Mouse (Mus musculus): ENCODE measurements around the gene Fbxl2.

Fbxl2 gene

DNA sequence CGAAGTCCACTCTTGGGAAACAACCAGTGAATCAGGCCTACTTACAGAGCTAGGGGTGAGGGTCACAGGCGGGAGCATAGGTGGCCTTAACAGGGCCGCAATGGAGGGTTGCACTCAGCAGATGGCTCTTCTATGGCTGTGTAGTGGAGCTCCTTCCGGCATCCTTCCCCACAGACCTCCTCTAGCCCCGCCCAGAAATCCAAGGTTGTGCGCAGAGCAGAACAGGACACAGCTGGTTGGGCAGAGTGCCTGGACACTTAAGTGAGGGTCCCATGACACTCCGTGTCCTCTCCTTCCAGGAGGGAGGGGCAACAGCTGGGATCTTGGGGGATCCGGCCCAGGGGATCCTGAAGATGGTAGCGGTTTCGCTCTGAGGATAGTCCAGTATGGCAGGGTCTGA is at the start of gene Fbxl2:
Gene Fbxl2 (minus strand): TSS at position 164 of the 400 bp plus-strand sequence.
- CTCF ChIA-PET = interaction anchor here (0.5 to 3.7 kb wide), 22 partner anchors 9 to 287 kb away, joined by 3 to 16 read pairs (median 4); partner anchors contain the start of genes Susd5 (in 2 of the 4) and Ubp1 (in 1 of the 4)
- POLR2A ChIA-PET = interaction anchor here in 3 of 4 experiments (0.5 to 3.0 kb wide), 31 partner anchors 9 to 456 kb away, joined by 3 to 21 read pairs (median 3); partner anchors contain the start of genes Ubp1 (in 2 of the 3), Glb1 (in 1 of the 3), Susd5 (in 1 of the 3) and Tmppe (in 1 of the 3)

DNA sequence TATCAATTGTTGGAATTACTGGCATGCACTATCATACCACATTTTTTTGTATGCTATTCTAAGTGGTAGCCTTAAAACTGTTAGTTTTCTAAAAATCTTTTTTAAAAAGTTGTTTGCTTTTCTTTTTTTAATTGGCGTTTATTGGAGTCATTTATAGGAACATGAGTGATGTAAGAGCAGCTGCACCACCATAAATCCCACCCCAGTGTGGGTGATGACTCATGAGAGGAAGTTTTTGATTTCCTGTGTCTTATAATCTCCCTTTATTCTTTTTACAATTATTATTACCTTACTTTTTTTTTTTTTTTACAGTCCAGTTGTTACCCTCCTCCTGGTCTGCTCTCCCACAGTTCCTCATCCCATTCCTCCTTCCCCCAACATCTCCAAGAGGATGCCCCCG is 48.9 kb upstream of the Fbxl2 start:
- POLR2A ChIA-PET = interaction anchor here in 1 of 4 experiments (1.1 kb wide), 1 partner anchor 43 kb away, joined by 3 read pairs; no protein-coding TSS in a partner anchor
- CTCF ChIA-PET = interaction anchor here in 1 of 4 experiments (2.0 kb wide), 1 partner anchor 54 kb away, joined by 5 read pairs; no protein-coding TSS in a partner anchor

DNA sequence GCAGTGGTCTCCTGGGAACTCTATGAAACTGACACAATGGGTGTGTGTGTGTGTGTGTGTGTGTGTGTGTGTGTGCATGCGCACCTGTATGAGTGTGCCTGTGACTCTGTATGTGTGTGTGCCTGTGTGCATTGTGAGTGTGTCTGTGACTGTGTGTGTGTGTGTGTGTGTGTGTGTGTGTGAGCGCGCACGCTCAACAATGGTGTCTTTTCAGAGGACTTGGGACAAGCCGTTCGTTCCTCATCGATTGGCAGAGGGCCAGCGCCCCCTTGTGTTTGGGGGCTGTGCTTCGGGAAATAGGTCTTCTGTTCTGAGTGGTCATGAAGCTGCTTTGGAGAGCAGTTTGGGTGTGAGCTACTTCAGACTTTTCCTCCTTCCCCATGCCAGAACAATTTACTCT is 46.2 kb upstream of the Fbxl2 start:
- POLR2A ChIA-PET = interaction anchor here in 2 of 4 experiments (0.7 kb wide), 2 partner anchors 51 to 492 kb away, joined by 3 to 6 read pairs; no protein-coding TSS in a partner anchor
- CTCF ChIA-PET = interaction anchor here (0.7 to 1.2 kb wide), 20 partner anchors 9 to 1317 kb away, joined by 3 to 11 read pairs (median 3); no protein-coding TSS in a partner anchor

DNA sequence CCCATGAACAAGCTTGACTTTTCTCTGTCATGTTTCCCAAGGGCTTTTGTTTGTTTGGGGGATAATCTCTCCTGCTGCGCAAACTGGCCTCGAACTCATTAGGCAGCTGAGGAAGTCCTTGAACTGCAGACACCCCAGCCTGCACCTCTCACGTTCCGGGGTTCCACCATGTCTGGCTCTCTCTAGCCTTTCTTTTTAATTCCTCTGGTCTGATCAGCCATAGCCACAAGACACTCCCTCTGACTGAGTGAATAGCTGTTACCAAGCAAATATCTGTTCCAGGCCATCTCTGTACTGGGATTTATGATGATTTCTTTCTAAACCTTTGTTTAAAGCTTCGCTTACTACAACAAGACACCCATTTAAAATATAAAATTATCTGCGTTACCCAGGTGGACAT is 42.9 kb upstream of the Fbxl2 start:
- ChIA-PET POLR2A (interaction anchor here in 2 of 4 experiments (1.1 to 1.5 kb wide), 5 partner anchors 31 to 281 kb away, joined by 3 to 12 read pairs (median 4); partner anchors contain the start of gene Fbxl2 (in 1 of the 2)), CTCF (interaction anchor here in 3 of 4 experiments (0.7 to 1.7 kb wide), 5 partner anchors 42 to 281 kb away, joined by 3 to 32 read pairs (median 5); no protein-coding TSS in a partner anchor)

DNA sequence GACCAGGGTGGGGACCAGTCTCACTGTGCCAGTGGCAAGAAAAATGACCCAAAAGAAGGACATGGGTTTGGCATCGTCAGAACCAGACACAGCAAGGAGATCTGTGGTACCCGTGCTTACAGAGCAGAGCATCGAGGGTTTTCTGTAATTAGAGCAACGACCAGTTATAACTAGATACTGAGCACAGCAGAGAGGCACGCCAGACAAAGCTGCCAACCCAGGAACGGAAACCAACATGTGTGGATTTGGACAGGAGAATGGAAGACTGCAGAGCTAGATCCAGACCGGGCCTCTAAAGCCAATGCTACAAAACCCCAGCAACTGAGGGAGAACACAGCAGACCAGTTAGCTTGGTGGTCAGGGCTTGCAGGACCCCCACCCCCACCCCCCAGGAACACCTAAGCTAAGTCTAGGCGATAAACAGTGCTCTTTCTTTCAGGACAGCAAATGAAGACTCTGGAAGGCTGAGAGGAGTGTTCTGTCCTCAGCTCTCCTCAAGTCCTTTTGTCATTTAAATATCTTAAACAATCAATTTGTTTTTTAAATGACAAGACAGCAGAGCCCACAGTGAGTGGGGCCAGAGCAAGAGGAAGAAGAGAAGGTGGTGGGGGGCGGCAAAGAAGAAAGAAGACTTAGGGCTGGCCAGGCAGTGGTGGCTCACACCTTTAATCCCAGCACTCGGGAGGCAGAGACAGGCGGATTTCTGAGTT is 41.3 kb upstream of the Fbxl2 start:
- ChIA-PET POLR2A (interaction anchor here in 3 of 4 experiments (0.5 to 2.8 kb wide), 32 partner anchors 11 to 689 kb away, joined by 3 to 21 read pairs (median 4); partner anchors contain the start of genes Susd5 (in 2 of the 3), Ubp1 (in 2 of the 3) and Fbxl2 (in 1 of the 3)), CTCF (interaction anchor here (0.5 to 2.0 kb wide), 21 partner anchors 28 to 971 kb away, joined by 3 to 12 read pairs (median 3); partner anchors contain the start of genes Fbxl2 (in 2 of the 4) and Ubp1 (in 1 of the 4))

DNA sequence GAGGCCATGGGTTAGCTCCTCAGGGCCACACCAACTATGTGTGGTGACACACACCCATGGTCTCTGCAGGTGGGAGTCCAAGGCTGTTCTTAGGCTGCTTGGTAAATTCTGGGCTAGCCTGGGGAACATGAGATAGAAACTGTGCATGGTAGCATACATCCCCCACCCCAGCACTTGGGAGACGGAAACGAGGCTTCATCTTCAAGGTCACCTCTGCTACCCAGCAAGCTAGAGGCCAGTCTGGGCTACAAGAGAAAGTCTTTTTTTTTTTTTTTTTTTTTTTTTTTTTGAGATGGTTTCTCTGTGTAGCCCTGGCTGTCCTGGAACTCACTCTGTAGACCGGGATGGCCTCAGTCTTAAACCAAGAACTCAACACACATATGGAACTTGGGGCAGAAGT is 40.4 kb upstream of the Fbxl2 start:
- POLR2A ChIA-PET = interaction anchor here in 3 of 4 experiments (0.5 to 2.8 kb wide), 13 partner anchors 19 to 412 kb away, joined by 3 to 21 read pairs (median 3); partner anchors contain the start of genes Fbxl2 (in 1 of the 3) and Ubp1 (in 1 of the 3)
- CTCF ChIA-PET = interaction anchor here in 2 of 4 experiments (0.6 to 2.0 kb wide), 8 partner anchors 41 to 327 kb away, joined by 3 to 10 read pairs (median 4); partner anchors contain the start of gene Ubp1 (in 1 of the 2)

DNA sequence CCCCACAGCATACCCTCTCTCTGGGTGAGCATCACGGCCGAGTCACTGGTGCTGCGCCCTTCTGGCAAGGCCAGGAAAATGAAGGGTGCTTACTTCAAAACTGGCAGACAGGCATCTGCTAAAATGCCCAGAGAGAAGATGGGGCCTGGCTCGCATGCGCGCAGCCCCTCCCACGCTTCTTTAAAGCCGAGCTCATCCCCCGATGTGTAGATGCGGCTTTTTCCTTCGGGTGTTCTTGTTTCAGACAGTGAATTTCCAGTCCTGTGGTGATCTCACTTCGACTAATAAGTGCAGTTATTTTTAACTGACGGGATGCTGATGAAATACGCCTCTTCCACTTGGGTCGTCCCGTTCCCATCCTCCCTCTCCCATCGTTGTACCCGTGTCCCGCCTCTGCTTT is 27.7 kb upstream of the Fbxl2 start:
- ChIA-PET CTCF (interaction anchor here in 1 of 4 experiments (1.0 kb wide), 1 partner anchor 9 kb away, joined by 3 read pairs; no protein-coding TSS in a partner anchor), POLR2A (interaction anchor here in 1 of 4 experiments (0.6 to 1.8 kb wide), 4 partner anchors 10 to 21 kb away, joined by 3 to 4 read pairs (median 4); partner anchors contain the start of gene Susd5)

DNA sequence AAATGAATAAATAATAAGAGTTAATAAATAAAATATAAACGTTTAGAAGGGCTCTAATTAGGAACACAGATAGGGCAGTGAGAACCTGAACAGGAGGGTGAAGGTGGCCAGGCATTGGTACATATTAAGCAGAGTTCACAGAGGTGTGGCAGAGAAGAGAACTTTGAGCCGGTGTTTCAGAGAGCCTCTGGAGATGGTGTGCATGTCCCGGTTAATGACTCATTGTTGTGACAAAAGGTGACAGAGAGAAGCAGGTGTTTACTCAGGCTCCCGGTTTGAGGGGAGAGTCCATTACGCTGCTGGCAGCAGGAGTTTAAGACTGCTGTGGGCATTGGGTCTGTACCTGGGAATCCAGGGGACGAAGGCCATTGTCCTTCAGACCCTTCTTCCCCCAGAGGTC is 23.4 kb upstream of the Fbxl2 start:
- CTCF ChIA-PET = interaction anchor here in 1 of 4 experiments (1.6 kb wide), 1 partner anchor 53 kb away, joined by 9 read pairs; no protein-coding TSS in a partner anchor
- POLR2A ChIA-PET = no interaction called here

DNA sequence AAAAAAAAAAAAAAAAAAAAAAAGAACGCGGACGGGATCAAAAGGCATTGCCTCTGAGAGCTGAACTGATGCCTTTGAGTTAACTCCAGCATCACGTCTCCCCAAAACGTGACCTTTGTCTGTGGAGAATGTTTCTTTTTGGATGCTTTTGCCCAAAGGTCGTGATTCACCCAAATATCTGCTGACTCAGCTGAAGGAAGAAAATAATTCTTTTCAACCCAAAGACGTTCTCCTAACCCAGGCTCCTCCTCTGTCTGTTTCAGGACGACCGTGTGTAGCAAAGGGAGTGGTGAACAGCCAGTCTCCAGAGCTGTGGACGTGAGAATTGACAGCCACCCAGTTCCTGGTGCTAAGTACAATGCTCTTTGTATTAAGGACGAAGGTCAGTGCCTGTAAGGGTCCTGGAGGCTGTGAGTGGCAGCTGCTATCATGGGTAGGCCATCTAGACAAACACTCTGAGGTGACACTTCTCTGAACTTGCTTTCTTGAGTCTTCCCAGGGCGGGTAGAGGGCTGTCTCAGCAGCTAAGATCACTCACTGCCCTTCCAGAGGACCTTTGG is 22.6 kb upstream of the Fbxl2 start:
- ChIA-PET CTCF (interaction anchor here (0.6 to 1.6 kb wide), 7 partner anchors 12 to 1589 kb away, joined by 3 to 9 read pairs (median 4); no protein-coding TSS in a partner anchor), POLR2A (interaction anchor here (0.6 to 1.8 kb wide), 9 partner anchors 12 to 571 kb away, joined by 3 to 7 read pairs (median 4); partner anchors contain the start of gene Susd5 (in 1 of the 4))

DNA sequence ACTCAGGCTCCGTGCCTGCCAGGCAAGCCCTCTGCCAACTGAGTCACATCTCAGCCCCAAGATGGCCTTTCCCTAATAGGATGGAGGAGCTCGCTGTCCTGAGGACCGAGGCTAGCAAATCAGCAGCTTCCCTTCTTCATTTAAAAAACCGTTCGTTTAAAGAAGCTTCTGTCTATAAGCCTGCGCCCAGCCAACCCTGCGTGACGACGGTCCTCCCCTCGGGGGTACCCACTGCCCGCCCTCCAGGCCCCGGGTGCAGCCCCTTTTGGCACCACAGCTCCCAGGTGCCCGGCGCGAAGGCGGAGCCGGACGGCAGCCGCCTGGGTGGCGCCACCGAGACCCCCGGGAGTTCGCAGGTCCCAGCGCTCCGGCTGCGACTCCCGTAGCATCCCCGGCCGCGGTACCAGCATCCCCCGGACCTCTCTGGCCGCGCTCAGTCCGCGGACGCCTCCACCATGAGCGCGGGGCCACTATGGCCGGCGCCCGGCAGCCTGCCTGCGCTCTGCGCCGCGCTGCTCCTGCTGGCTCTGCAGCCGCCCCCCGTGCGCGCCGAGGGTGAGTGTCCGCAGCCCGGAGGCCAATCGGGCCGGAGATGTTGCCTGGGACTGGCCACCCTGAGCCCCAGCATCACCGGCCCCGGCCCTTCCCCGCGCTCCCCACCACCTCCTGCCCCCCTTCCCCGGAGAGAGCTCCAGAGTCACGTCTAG is 11.3 kb upstream of the Fbxl2 start, which contains the start of gene Susd5:
Gene Susd5 (plus strand): TSS at position 51 of the 707 bp plus-strand sequence.
- ChIA-PET CTCF (interaction anchor here (0.6 to 3.2 kb wide), 10 partner anchors 9 to 1530 kb away, joined by 3 to 13 read pairs (median 4); partner anchors contain the start of gene Fbxl2 (in 3 of the 4)), POLR2A (interaction anchor here in 3 of 4 experiments (0.5 to 2.6 kb wide), 16 partner anchors 11 to 599 kb away, joined by 3 to 14 read pairs (median 4); partner anchors contain the start of genes Fbxl2 (in 2 of the 3) and Ubp1 (in 1 of the 3))

DNA sequence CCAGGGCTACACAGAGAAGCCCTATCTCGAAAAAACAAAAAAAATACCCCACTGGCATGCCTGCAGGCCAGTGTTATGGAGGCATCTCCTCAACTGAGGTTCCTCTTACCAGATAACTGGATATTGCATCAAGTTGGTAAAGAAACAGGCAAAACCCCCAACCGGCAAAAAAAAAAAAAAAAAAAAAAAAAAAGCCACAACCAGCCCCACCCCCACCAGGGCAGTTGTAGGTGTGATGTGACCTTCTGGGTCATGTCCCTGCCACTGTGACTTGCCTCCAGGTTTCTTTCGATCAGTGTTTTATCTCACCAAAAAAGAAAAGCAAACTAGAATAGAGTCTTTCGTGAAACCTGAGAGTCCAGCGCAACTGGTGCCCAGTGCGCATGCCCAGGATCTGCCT is 6.9 kb upstream of the Fbxl2 start:
- ChIA-PET POLR2A (interaction anchor here in 2 of 4 experiments (0.7 to 0.9 kb wide), 3 partner anchors 18 to 82 kb away, joined by 3 read pairs; no protein-coding TSS in a partner anchor), CTCF (no interaction called here)

DNA sequence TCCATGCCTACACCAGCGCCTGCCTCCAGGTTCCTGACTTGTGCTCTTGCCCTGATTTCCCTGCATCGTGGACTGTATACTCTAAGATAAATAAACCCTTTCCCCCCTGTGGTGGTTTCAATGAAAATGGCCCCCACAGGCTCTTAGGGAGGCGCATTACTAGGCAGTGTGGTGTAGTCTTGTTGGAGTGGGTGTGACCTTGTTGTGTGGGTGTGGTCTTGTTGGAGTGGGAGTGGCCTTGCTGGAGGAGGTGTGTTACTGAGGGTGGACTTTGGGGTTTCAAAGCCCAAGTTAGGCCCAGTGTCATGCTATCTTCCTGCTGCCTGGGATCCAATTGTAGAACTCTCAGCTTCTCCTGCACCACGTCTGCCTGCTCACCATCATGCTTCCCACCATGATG is 6.0 kb upstream of the Fbxl2 start:
- CTCF ChIA-PET = no interaction called here

DNA sequence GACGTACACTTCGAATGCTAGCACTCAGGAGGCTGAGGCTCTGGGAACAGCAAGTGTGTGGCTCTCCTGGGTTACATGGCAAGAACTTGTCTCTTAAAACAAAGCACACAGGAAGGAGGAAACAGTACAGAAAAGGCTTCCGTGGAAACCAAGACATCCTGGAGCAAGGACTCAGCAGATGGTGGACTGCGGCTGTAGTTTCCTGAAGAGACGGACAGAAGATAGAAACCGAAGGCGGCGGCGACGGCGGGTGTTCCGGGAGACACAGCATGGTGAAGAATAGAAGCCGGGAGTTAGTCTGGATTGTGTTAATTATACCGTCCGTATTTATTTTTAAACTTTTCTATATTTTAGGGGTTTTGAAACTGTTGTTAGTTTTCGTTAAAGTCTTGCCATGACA is 4.8 kb upstream of the Fbxl2 start:
- ChIA-PET POLR2A (interaction anchor here in 1 of 4 experiments (0.8 to 1.5 kb wide), 2 partner anchors 14 to 37 kb away, joined by 3 to 4 read pairs; no protein-coding TSS in a partner anchor), CTCF (interaction anchor here in 1 of 4 experiments (0.5 to 0.7 kb wide), 2 partner anchors 39 to 373 kb away, joined by 3 read pairs; no protein-coding TSS in a partner anchor)

More for the DNA sequence above, 6.0 kb upstream of the Fbxl2 start:
- POLR2A ChIA-PET = interaction anchor here in 3 of 4 experiments (0.6 to 1.5 kb wide), 6 partner anchors 10 to 342 kb away, joined by 3 to 4 read pairs (median 3); no protein-coding TSS in a partner anchor

DNA sequence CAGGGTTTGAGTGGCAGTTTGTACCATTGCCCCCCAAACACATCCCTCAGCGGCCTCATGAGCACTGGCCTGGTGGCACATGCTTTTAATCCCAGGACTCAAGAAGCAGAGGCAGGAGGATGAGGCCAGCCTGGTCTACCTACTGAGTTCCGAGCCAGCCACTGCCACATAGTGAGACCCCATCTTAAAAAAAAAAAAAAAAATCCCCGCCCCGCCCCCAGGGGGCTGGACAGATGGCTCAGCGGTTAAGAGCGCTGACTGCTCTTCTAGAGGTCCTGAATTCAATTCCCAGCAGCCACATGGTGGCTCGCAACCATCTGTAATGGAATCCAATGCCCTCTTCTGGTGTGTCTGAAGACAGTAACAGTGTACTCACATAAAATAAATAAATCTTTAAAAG is 4.1 kb upstream of the Fbxl2 start:
- POLR2A ChIA-PET = interaction anchor here in 2 of 4 experiments (0.7 to 0.8 kb wide), 2 partner anchors 37 to 439 kb away, joined by 3 read pairs; no protein-coding TSS in a partner anchor
- CTCF ChIA-PET = interaction anchor here in 2 of 4 experiments (0.5 to 0.7 kb wide), 3 partner anchors 39 to 884 kb away, joined by 3 to 7 read pairs (median 3); no protein-coding TSS in a partner anchor

DNA sequence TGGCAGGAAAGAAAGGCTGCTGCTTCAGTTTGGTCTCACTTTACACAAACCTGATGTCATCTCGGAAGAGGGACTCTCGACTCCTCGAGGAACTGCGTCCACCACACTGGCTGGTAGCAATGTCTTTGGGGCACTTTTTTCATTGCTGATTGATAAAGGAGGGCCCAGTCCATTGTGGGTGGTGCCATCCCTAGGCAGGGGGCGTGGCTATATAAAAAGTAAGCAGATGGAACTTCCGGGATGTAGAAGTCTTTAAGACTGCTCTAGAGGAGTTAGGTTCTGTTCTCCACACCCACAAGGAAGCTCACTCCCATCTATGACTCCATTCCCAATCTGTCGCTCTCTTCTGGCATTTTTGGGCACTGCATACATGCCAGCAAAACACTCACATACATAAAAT is 685 bp upstream of the Fbxl2 start:
- ChIA-PET CTCF (interaction anchor here (0.6 to 3.7 kb wide), 16 partner anchors 10 to 287 kb away, joined by 3 to 15 read pairs (median 4); partner anchors contain the start of genes Susd5 (in 1 of the 4) and Ubp1 (in 1 of the 4)), POLR2A (interaction anchor here in 3 of 4 experiments (0.7 to 3.0 kb wide), 19 partner anchors 10 to 354 kb away, joined by 3 to 21 read pairs (median 4); partner anchors contain the start of genes Ubp1 (in 2 of the 3), Glb1 (in 1 of the 3), Susd5 (in 1 of the 3) and Tmppe (in 1 of the 3))

DNA sequence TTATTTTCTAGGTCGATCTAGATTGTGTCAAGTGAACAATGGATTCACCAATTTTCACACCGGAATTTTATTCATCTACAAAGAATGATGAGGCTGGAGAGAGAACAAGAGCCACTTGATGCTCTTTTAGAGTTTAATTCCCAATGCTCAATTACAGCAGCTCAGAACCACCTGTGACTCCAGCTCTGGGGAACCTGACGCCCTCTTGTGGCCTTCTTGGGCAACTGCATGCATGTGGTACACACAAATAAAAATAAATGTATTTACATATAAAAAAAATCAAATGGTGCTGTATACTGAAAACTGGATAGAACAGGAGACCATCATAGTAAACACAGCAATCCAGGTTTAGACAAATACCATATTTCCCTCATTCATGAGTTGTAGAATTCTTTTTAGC is 1.5 kb downstream of the Fbxl2 start:
- POLR2A ChIA-PET = interaction anchor here in 2 of 4 experiments (0.7 to 1.5 kb wide), 4 partner anchors 13 to 43 kb away, joined by 3 to 5 read pairs (median 5); partner anchors contain the start of gene Susd5 (in 2 of the 2)
- CTCF ChIA-PET = interaction anchor here (0.5 to 3.7 kb wide), 25 partner anchors 8 to 382 kb away, joined by 3 to 16 read pairs (median 5); partner anchors contain the start of gene Susd5 (in 2 of the 4)

All from embryonic stem cell, embryonic (primary cell).